Mouse (Mus musculus): Measurements from ENCODE around the gene Dnah11. TPM values are rescaled to one million over a fixed set of nuclear protein-coding genes. Genes with fewer than 3 reads are reported as not detected.
A peak's percentile ranks its signal among the peaks of the same experiment; 100 is the strongest.

The Dnah11 gene
- total and polyA plus RNA-seq, 3 experiments = 0.11 to 0.77 TPM; not detected in 1

- TF ChIP-seq RAD21 (IDR thresholded peaks at IDR 0.05; ENCODE audit: low read depth, low read length) (no peak; the same call in none of the 2 replicates), CTCF (IDR thresholded peaks at IDR 0.05 in 2 of 3, conservative IDR thresholded peaks at IDR 0.05 in 1 of 3; ENCODE audit: control insufficient read depth in 1 of 3, insufficient read depth in 1 of 3, low read depth in 2 of 3, low read length in 3 of 3, poor library complexity in 1 of 3, severe bottlenecking in 1 of 3) (peak in 2 of 3 experiments; percentile 98 to 100; a peak in 5 of 6 replicates)
Measured at GRCm38 (mm10) chr12:117993499-117993898, 205.3 kb downstream of the Dnah11 start (continued).

GRCm38 (mm10) chr12:117989018-117989828 lies 209.6 kb downstream of the Dnah11 start:
- Histone ChIP-seq H3K9ac (ENCODE audit: control insufficient read depth, low read depth, low read length, poor library complexity, severe bottlenecking) (no peak overlapping the region), H3K79me2 (ENCODE audit: control insufficient read depth, insufficient read depth, low read length, poor library complexity) (no peaks in the 10 kb centered on the region), H3K36me3 (ENCODE audit: control insufficient read depth in 1 of 2, insufficient read depth in 2 of 2, low read length in 2 of 2) (no peaks in the 10 kb centered on the region), H3K4me3 (ENCODE audit: control insufficient read depth in 1 of 2, insufficient read depth in 1 of 2, low read depth in 2 of 2, low read length in 2 of 2) (no peak overlapping the region), H3K27me3 (ENCODE audit: control insufficient read depth in 1 of 2, insufficient read depth in 2 of 2, low read length in 2 of 2) (no peaks in the 10 kb centered on the region), H3K9me3 (replicated peaks; ENCODE audit: insufficient read depth, low read length) (no peaks in the 10 kb centered on the region), H3K27ac (ENCODE audit: control insufficient read depth, low read depth, low read length) (no peak overlapping the region), H3K4me1 (ENCODE audit: control insufficient read depth in 1 of 2, insufficient read depth in 2 of 2, low read length in 2 of 2) (no peaks in the 10 kb centered on the region)
- DNase-seq (ENCODE audit: low read depth, low spot score) = peak; percentile 30
- TF ChIP-seq USF1 (IDR thresholded peaks at IDR 0.05; ENCODE audit: low read depth, low read length) (no peak), ETS1 (IDR thresholded peaks at IDR 0.05; ENCODE audit: low read depth, low read length) (peak; percentile 43)

DNA sequence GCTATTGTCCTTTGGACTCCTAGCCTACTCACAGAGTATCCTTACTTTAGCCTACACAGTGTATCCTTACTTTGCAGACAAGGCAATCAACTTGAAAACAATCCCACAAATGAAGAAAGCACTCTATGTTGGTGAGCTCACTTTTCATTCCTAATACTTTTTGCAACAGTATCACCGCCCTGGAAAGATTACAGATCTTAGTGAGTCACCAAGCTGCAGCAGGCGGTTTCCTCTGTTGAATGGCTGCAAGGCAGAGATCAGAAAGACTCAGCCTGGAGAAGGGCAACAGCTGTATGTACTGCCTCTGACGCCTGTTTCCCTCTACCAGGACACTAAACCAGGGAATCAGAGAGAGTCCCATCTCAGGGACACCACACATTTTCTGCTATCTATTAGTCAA lies 218.5 kb downstream of the Dnah11 start:
- no peaks in the 10 kb centered on the region for H3K36me3 ChIP-seq (ENCODE audit: control insufficient read depth in 1 of 2, insufficient read depth in 2 of 2, low read length in 2 of 2)
- peak; percentile 51 for DNase-seq (ENCODE audit: low read depth, low spot score)
- H3K9ac ChIP-seq (ENCODE audit: control insufficient read depth, low read depth, low read length, poor library complexity, severe bottlenecking) = no peak overlapping the region
- no peaks in the 10 kb centered on the region for H3K9me3 ChIP-seq (replicated peaks; ENCODE audit: insufficient read depth, low read length)
- H3K4me3 ChIP-seq (ENCODE audit: control insufficient read depth in 1 of 2, insufficient read depth in 1 of 2, low read depth in 2 of 2, low read length in 2 of 2) = no peak overlapping the region
- peaks cover 0 to 2% of the 10 kb centered on the region in 2 experiments; a peak in 1 of 4 replicates for H3K27me3 ChIP-seq (ENCODE audit: control insufficient read depth in 1 of 2, insufficient read depth in 2 of 2, low read length in 2 of 2)
- no peaks in the 10 kb centered on the region for H3K4me1 ChIP-seq (ENCODE audit: control insufficient read depth in 1 of 2, insufficient read depth in 2 of 2, low read length in 2 of 2)
- H3K27ac ChIP-seq (ENCODE audit: control insufficient read depth, low read depth, low read length) = no peak overlapping the region
- no peaks in the 10 kb centered on the region for H3K79me2 ChIP-seq (ENCODE audit: control insufficient read depth, insufficient read depth, low read length, poor library complexity)
- TF ChIP-seq CTCF (IDR thresholded peaks at IDR 0.05 in 2 of 3, conservative IDR thresholded peaks at IDR 0.05 in 1 of 3; ENCODE audit: control insufficient read depth in 1 of 3, insufficient read depth in 1 of 3, low read depth in 2 of 3, low read length in 3 of 3, poor library complexity in 1 of 3, severe bottlenecking in 1 of 3) (no peak), RAD21 (IDR thresholded peaks at IDR 0.05; ENCODE audit: low read depth, low read length) (no peak), UBTF (IDR thresholded peaks at IDR 0.05; ENCODE audit: borderline replicate concordance, insufficient read depth, low read depth, low read length) (no peak), MAZ (IDR thresholded peaks at IDR 0.05; ENCODE audit: low read depth, low read length) (no peak), EP300 (IDR thresholded peaks at IDR 0.05; ENCODE audit: low read depth in 1 of 2, low read length in 2 of 2) (peak in 1 of 2 experiments; percentile 51; a peak in 1 of 4 replicates), GATA1 (IDR thresholded peaks at IDR 0.05; ENCODE audit: low read depth, low read length) (peak; percentile 50; the same call in 1 of the 2 replicates), ZKSCAN1 (IDR thresholded peaks at IDR 0.05; ENCODE audit: low read depth, low read length) (no peak), POLR2AphosphoS2 (IDR thresholded peaks at IDR 0.05; ENCODE audit: low read length) (no peak), E2F4 (IDR thresholded peaks at IDR 0.05; ENCODE audit: borderline replicate concordance, low read depth, low read length) (no peak), ZC3H11A (IDR thresholded peaks at IDR 0.05; ENCODE audit: low read depth, low read length) (no peak), JUND (IDR thresholded peaks at IDR 0.05; ENCODE audit: low read depth, low read length) (peak; percentile 62; the same call in 1 of the 2 replicates), MEF2A (IDR thresholded peaks at IDR 0.05; ENCODE audit: extremely low read depth, insufficient replicate concordance, low read depth, low read length, poor library complexity, severe bottlenecking) (no peak), RCOR1 (IDR thresholded peaks at IDR 0.05; ENCODE audit: low read depth, low read length) (no peak), ZNF384 (IDR thresholded peaks at IDR 0.05; ENCODE audit: low read depth, low read length) (no peak)
